ENCODE assay signal across 8 mouse cellular contexts in the genomic region with DNA sequence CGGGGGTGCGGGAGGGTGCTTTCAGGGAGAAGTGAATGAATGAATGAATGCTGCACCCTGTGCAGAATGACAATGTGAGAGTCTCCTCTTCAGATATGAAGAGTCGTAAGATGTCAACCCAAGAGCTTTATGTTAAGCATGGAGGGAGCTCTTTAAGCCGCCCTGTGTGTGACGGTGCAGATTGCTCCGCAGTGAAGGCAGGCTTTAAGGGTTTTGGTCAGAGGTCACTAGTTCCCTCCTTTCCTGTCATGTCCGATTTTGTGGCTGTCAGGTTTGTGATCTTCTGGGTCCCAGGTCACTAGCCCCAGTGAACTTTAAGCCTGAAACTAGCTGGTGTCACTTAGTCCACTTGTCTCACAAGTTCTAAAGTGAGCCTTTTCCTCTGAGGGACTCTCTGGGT. TPM values are rescaled to one million over a fixed set of nuclear protein-coding genes. Genes with fewer than 3 reads are reported as not detected.
DNase-seq lines count a peak whose midpoint lies in the region; ATAC-seq and TF ChIP-seq lines count a peak whose summit lies in the region.

No protein-coding gene starts in this region.

- peaks cover 17% of the 10 kb centered on the region for H3K4me1 ChIP-seq in lung, embryonic 15.5 days
- H3K4me1 ChIP-seq in embryonic facial prominence, embryonic 15.5 days = peaks cover 18% of the 10 kb centered on the region
- peaks cover 22% of the 10 kb centered on the region for H3K4me1 ChIP-seq in limb, embryonic 12.5 days (replicated peaks)
- peaks cover 7% of the 10 kb centered on the region for H3K4me1 ChIP-seq in olfactory bulb, adult 2 months (ENCODE audit: control insufficient read depth, insufficient read depth, low read length)

- under 1% methylated on average over 7 of the region's 7 CpGs for WGBS in lung, embryonic 15.5 days
- under 1% methylated on average over 7 of the region's 7 CpGs for WGBS in embryonic facial prominence, embryonic 15.5 days
- under 1% methylated on average over 7 of the region's 7 CpGs for WGBS in limb, embryonic 12.5 days
- 1% methylated on average over 7 of the region's 7 CpGs for WGBS in olfactory bulb, adult 2 months

- H3K27me3 ChIP-seq in lung, embryonic 15.5 days = no peaks in the 10 kb centered on the region
- no peaks in the 10 kb centered on the region for H3K27me3 ChIP-seq in embryonic facial prominence, embryonic 15.5 days
- no peaks in the 10 kb centered on the region for H3K27me3 ChIP-seq in limb, embryonic 12.5 days

- H3K9ac ChIP-seq in lung, embryonic 15.5 days = peak overlapping the region; percentile 86
- peak overlapping the region; percentile 94 for H3K9ac ChIP-seq in embryonic facial prominence, embryonic 15.5 days
- H3K9ac ChIP-seq in limb, embryonic 12.5 days (replicated peaks) = peak overlapping the region; percentile 88

- H3K36me3 ChIP-seq in lung, embryonic 15.5 days = peaks cover 46% of the 10 kb centered on the region
- peaks cover 49% of the 10 kb centered on the region for H3K36me3 ChIP-seq in embryonic facial prominence, embryonic 15.5 days
- peaks cover 62% of the 10 kb centered on the region for H3K36me3 ChIP-seq in limb, embryonic 12.5 days

- peak overlapping the region; percentile 97; the same call in 1 of the 2 replicates for H3K27ac ChIP-seq in lung, embryonic 15.5 days
- peak overlapping the region; percentile 94 for H3K27ac ChIP-seq in embryonic facial prominence, embryonic 15.5 days (replicated peaks)
- H3K27ac ChIP-seq in limb, embryonic 12.5 days = peak overlapping the region; percentile 95; the same call in 1 of the 2 replicates
- no peak overlapping the region for H3K27ac ChIP-seq in olfactory bulb, adult 2 months (ENCODE audit: insufficient read depth, low read depth, low read length)

- no peaks in the 10 kb centered on the region for H3K9me3 ChIP-seq in lung, embryonic 15.5 days
- no peaks in the 10 kb centered on the region for H3K9me3 ChIP-seq in embryonic facial prominence, embryonic 15.5 days (replicated peaks)
- H3K9me3 ChIP-seq in limb, embryonic 12.5 days = no peaks in the 10 kb centered on the region

- peak overlapping the region; percentile 83 for H3K4me2 ChIP-seq in lung, embryonic 15.5 days
- H3K4me2 ChIP-seq in embryonic facial prominence, embryonic 15.5 days (replicated peaks) = peak overlapping the region; percentile 86
- H3K4me2 ChIP-seq in limb, embryonic 12.5 days = peak overlapping the region; percentile 99

- DNase-seq in lung, adult 18-20 months = no peak
- no peak for DNase-seq in frontal cortex, postnatal 36 days (ENCODE audit: low spot score in 2 of 2)
- DNase-seq in right cerebral cortex, postnatal 4 days = no peak
- DNase-seq in right cerebral cortex, postnatal 14 days = no peak

- peak overlapping the region; percentile 70 for H3K4me3 ChIP-seq in lung, embryonic 15.5 days
- peak overlapping the region; percentile 90 for H3K4me3 ChIP-seq in embryonic facial prominence, embryonic 15.5 days (replicated peaks)
- H3K4me3 ChIP-seq in limb, embryonic 12.5 days (replicated peaks) = peak overlapping the region; percentile 80
- H3K4me3 ChIP-seq in olfactory bulb, adult 2 months (ENCODE audit: insufficient read depth, low read depth, low read length) = peak overlapping the region; percentile 79

- TF ChIP-seq CTCF in olfactory bulb, adult 2 months (IDR thresholded peaks at IDR 0.05; ENCODE audit: insufficient read depth, low read depth, low read length) = no peak

- no peak for TF ChIP-seq POLR2A in olfactory bulb, adult 2 months (IDR thresholded peaks at IDR 0.05; ENCODE audit: insufficient read depth, low read depth, low read length)

- ATAC-seq in lung, embryonic 15.5 days (ENCODE audit: borderline replicate concordance, extremely low read depth, low FRiP score, low TSS enrichment) = no peak
- no peak for ATAC-seq in embryonic facial prominence, embryonic 15.5 days (ENCODE audit: insufficient number of reproducible peaks, low FRiP score, low TSS enrichment, low read depth)
- ATAC-seq in limb, embryonic 12.5 days (ENCODE audit: insufficient number of reproducible peaks, insufficient read depth, low FRiP score, low TSS enrichment, low read depth) = peak; percentile 9; the same call in 1 of the 2 replicates

RNA-seq across cellular contexts. Expression of a gene that starts 0.4 kb away (rescaled TPM):
- 64.5 and 68.4 TPM in 2 replicates for polyA plus RNA-seq in lung, embryonic 15.5 days (2015; fragmentation: Nextera tagmentation; extraction: Ambion mirVana)
- 69.5 and 71.4 TPM in 2 replicates for polyA plus RNA-seq in embryonic facial prominence, embryonic 15.5 days (2015; fragmentation: Nextera tagmentation; extraction: Ambion mirVana)
- 68.6 and 70.6 TPM in 2 replicates for polyA plus RNA-seq in limb, embryonic 12.5 days (2016; fragmentation: Nextera tagmentation; extraction: Ambion mirVana)
- 57.4 and 354 TPM in 2 replicates for polyA plus RNA-seq in olfactory bulb, adult 2 months (2012; ENCODE audit: insufficient read depth, insufficient read length, low replicate concordance, missing spikeins)

RNA-seq across cellular contexts. Expression of a gene that starts 0.4 kb away (rescaled TPM):
- polyA plus RNA-seq in lung, embryonic 15.5 days (2015; fragmentation: Nextera tagmentation; extraction: Ambion mirVana) = 31.9 and 33.6 TPM in 2 replicates
- polyA plus RNA-seq in embryonic facial prominence, embryonic 15.5 days (2015; fragmentation: Nextera tagmentation; extraction: Ambion mirVana) = 23.4 and 26.7 TPM in 2 replicates
- 29.4 and 30.5 TPM in 2 replicates for polyA plus RNA-seq in limb, embryonic 12.5 days (2016; fragmentation: Nextera tagmentation; extraction: Ambion mirVana)
- not detected in 2 replicates for polyA plus RNA-seq in olfactory bulb, adult 2 months (2012; ENCODE audit: insufficient read depth, insufficient read length, low replicate concordance, missing spikeins)

RNA-seq across cellular contexts. Expression of a gene that starts 0.5 kb away (rescaled TPM):
- polyA plus RNA-seq in lung, embryonic 15.5 days (2015; fragmentation: Nextera tagmentation; extraction: Ambion mirVana) = 117 and 118 TPM in 2 replicates
- polyA plus RNA-seq in embryonic facial prominence, embryonic 15.5 days (2015; fragmentation: Nextera tagmentation; extraction: Ambion mirVana) = 103 and 108 TPM in 2 replicates
- polyA plus RNA-seq in limb, embryonic 12.5 days (2016; fragmentation: Nextera tagmentation; extraction: Ambion mirVana) = 132 and 139 TPM in 2 replicates
- not detected in 2 replicates for polyA plus RNA-seq in olfactory bulb, adult 2 months (2012; ENCODE audit: insufficient read depth, insufficient read length, low replicate concordance, missing spikeins)

RNA-seq across cellular contexts. Expression of a gene that starts 42.3 kb away (rescaled TPM):
- polyA plus RNA-seq in lung, embryonic 15.5 days (2015; fragmentation: Nextera tagmentation; extraction: Ambion mirVana) = 101 and 103 TPM in 2 replicates
- polyA plus RNA-seq in embryonic facial prominence, embryonic 15.5 days (2015; fragmentation: Nextera tagmentation; extraction: Ambion mirVana) = 85.7 and 94.1 TPM in 2 replicates
- 146 and 150 TPM in 2 replicates for polyA plus RNA-seq in limb, embryonic 12.5 days (2016; fragmentation: Nextera tagmentation; extraction: Ambion mirVana)
- polyA plus RNA-seq in olfactory bulb, adult 2 months (2012; ENCODE audit: insufficient read depth, insufficient read length, low replicate concordance, missing spikeins) = not detected in 2 replicates

RNA-seq across cellular contexts. Expression of a gene that starts 42.3 kb away (rescaled TPM):
- polyA plus RNA-seq in lung, embryonic 15.5 days (2015; fragmentation: Nextera tagmentation; extraction: Ambion mirVana) = 11.0 and 12.0 TPM in 2 replicates
- 16.0 and 16.5 TPM in 2 replicates for polyA plus RNA-seq in embryonic facial prominence, embryonic 15.5 days (2015; fragmentation: Nextera tagmentation; extraction: Ambion mirVana)
- polyA plus RNA-seq in limb, embryonic 12.5 days (2016; fragmentation: Nextera tagmentation; extraction: Ambion mirVana) = 15.3 and 16.1 TPM in 2 replicates
- polyA plus RNA-seq in olfactory bulb, adult 2 months (2012; ENCODE audit: insufficient read depth, insufficient read length, low replicate concordance, missing spikeins) = not detected in 2 replicates

Comparison
In these comparisons a context has a peak if more than half of its experiments do, and no peak if none do; other contexts are left out.
1. RNA of a gene that starts 0.5 kb away (polyA plus RNA-seq): 132 to 139 TPM in limb, embryonic 12.5 days, 117 to 118 TPM in lung, embryonic 15.5 days and 103 to 108 TPM in embryonic facial prominence, embryonic 15.5 days; not detected in olfactory bulb, adult 2 months; every median in the first group is over 100 times any median in the second.
2. Peak in every context shown above with its lines, with median percentiles within 50 percentile points of each other: H3K4me2 ChIP-seq, H3K4me3 ChIP-seq and H3K9ac ChIP-seq.